Mouse (Mus musculus): ENCODE results near the gene Olfr1260. TPM values are rescaled to one million over a fixed set of nuclear protein-coding genes. Genes with fewer than 3 reads are reported as not detected.

The Olfr1260 gene
- polyA plus RNA-seq (2014; fragmentation: Illumina TruSeq; extraction: RNeasy Lipid Tissue Mini Kit (QIAGEN cat#74804); ENCODE audit: low read depth, low replicate concordance): not detected

DNA sequence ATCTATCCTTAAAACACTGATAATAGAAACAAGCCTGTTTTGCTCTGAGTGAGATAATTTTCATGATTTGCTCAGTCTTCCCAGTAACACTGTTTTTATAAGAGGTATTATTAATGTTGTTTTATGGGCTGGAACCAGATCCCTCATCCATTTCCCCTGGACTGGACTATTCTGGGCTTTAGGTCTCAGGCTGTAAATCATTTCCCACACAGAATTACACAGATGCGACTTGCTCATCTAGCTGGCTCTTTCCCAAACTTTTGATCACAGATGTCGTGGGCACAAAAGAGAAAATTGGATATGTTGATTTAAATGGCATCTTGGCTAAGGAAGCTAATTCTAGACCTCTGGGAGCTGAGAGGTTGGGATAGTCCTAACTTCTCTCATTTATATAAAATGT, at the start of gene Olfr1260:
Olfr1260 (plus strand) TSS at position 157 of the 400 bp plus-strand sequence.

DNA sequence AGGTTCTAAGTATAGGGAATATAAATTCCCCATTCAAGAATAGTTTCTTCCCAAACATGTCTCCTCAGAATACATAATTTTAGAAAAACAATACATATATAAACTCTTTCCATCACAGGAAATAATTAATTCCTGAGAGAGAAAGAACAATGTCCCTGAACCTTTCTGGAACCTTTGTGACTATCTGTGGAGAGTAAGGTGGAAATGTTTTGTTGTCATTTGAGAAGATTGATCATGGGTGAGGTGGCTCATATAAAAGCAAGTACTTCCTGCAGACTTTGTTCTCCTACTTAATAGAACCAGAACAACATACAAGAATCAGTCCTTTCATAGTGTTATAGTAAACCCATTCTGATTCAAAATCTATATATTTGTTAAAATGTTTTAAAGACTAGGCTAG, 47.1 kb upstream of the Olfr1260 start, which contains the start of gene Olfr1258:
Olfr1258 (plus strand) TSS at position 301 of the 400 bp plus-strand sequence.

DNA sequence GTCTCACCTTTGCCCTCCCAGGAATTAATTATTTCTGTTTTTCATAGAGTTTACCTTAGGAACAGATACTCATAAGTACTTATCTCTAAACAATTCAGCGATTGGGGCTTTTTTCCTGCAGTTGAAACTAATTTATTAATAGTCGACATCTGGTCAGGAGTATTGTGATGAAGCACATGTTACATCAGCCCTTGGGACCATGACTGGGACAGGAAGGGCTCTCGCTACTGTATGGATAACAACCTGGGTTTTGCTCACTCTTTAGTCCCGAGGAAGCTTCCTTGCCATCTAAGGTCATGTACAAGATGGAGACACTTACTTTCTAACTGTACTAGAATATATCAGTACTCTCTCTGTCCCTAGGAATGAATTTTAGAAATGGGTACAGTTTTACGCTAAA, 25.6 kb upstream of the Olfr1260 start, which contains the start of gene Olfr1259:
Olfr1259 (minus strand) TSS at position 101 of the 400 bp plus-strand sequence.

DNA sequence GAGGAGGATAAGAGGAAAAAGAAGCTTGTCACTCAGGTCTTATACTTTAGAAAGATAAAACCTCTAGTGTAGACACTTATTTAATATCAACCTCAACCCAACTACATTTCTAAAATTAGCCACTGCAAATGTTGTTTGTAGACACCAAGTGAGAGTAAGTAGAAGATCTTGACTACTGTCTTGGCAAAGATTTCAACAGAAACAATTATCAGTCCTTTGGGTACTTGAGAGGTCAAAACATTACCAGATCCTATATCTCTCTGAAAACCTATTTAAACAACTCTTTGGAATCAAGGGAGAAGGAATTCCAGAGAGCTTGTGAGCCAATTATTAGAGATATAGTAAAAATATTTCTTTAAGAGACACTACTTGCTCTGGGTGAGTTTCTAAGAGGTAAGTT, 16.8 kb downstream of the Olfr1260 start, which contains the start of gene Olfr1261:
Olfr1261 (plus strand) TSS at position 301 of the 400 bp plus-strand sequence.

DNA sequence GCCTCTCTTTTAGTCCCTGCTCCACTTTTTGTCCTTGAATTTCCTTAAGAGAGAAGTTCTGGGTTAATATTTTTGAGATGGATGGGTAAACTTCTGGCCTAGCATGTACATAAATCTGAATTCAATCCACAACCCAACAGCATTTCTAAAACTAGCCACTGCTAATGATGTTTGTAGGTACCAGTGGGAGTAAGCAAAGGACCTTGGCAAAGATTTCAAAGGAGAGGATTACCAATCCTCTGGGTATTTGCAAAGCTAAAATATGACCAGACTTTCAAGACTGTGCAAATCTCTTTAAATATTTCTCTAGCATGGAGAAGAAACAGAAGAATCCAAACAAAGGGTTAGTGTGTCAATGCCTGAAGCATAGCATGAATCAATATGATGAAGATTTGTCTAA, 25.7 kb downstream of the Olfr1260 start, which contains the start of gene Olfr1262:
Olfr1262 (plus strand) TSS at position 301 of the 400 bp plus-strand sequence.

DNA sequence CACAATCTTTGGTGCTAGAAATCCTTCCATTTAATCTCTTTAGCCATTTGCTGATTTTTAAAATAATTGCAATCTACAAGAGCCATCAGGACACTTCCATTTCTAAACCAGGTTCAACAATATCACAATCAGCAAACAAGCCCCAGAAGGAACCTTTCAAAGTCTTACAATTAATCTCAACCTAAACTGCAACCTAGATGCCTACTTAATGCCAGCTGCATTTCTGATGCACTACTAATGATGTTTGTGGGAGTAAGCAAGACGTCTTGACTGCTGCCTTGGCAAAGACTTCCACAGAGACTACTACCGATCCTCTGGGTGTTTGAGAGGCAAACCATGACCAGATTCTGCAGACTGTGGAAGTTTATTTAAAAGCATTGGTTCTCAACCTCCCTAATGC, 37.7 kb downstream of the Olfr1260 start, which contains the start of gene Olfr1263:
Olfr1263 (plus strand) TSS at position 301 of the 400 bp plus-strand sequence.

DNA sequence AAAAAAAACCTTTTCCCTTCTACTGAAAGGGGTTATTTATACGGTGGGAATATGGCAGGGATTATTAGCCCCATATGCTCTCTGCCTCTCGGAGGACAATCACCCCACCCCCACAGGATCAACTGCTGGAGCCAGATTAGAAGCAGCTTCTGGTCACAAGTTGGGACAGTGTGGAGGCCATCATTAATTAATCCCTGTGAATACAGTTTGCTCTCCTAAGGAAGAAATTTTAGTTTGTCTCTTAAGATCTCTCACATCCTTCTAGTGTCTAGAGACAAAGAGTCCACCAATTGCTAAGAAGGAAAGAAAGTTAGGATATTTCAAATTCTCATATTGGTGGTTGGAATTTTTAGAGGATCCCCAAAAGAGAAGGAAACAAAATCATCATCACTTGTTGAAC, 51.3 kb downstream of the Olfr1260 start, which contains the start of gene Olfr1264:
Olfr1264 (minus strand) TSS at position 101 of the 400 bp plus-strand sequence.

Other genes starting within 250 kb of the Olfr1260 start
- gene Olfr1252, start 249.3 kb upstream of the Olfr1260 start, polyA plus RNA-seq (2014; fragmentation: Illumina TruSeq; extraction: RNeasy Lipid Tissue Mini Kit (QIAGEN cat#74804); ENCODE audit: low read depth, low replicate concordance): not detected
- gene Olfr1253, start 217.2 kb upstream of the Olfr1260 start, polyA plus RNA-seq (2014; fragmentation: Illumina TruSeq; extraction: RNeasy Lipid Tissue Mini Kit (QIAGEN cat#74804); ENCODE audit: low read depth, low replicate concordance): not detected
- gene Olfr1254, start 180.7 kb upstream of the Olfr1260 start, polyA plus RNA-seq (2014; fragmentation: Illumina TruSeq; extraction: RNeasy Lipid Tissue Mini Kit (QIAGEN cat#74804); ENCODE audit: low read depth, low replicate concordance): not detected
- not detected for gene Olfr1255, start 162.3 kb upstream of the Olfr1260 start, polyA plus RNA-seq (2014; fragmentation: Illumina TruSeq; extraction: RNeasy Lipid Tissue Mini Kit (QIAGEN cat#74804); ENCODE audit: low read depth, low replicate concordance)
- gene Olfr1256, start 132.8 kb upstream of the Olfr1260 start, polyA plus RNA-seq (2014; fragmentation: Illumina TruSeq; extraction: RNeasy Lipid Tissue Mini Kit (QIAGEN cat#74804); ENCODE audit: low read depth, low replicate concordance): not detected
- not detected for gene Olfr48, start 126.1 kb upstream of the Olfr1260 start, polyA plus RNA-seq (2014; fragmentation: Illumina TruSeq; extraction: RNeasy Lipid Tissue Mini Kit (QIAGEN cat#74804); ENCODE audit: low read depth, low replicate concordance)
- gene Olfr1257, start 95.9 kb upstream of the Olfr1260 start, polyA plus RNA-seq (2014; fragmentation: Illumina TruSeq; extraction: RNeasy Lipid Tissue Mini Kit (QIAGEN cat#74804); ENCODE audit: low read depth, low replicate concordance): not detected
- not detected for gene Olfr1258, start 47.0 kb upstream of the Olfr1260 start, polyA plus RNA-seq (2014; fragmentation: Illumina TruSeq; extraction: RNeasy Lipid Tissue Mini Kit (QIAGEN cat#74804); ENCODE audit: low read depth, low replicate concordance)
- not detected for gene Olfr1259, start 25.7 kb upstream of the Olfr1260 start, polyA plus RNA-seq (2014; fragmentation: Illumina TruSeq; extraction: RNeasy Lipid Tissue Mini Kit (QIAGEN cat#74804); ENCODE audit: low read depth, low replicate concordance)
- not detected for gene Olfr1261, start 16.9 kb downstream of the Olfr1260 start, polyA plus RNA-seq (2014; fragmentation: Illumina TruSeq; extraction: RNeasy Lipid Tissue Mini Kit (QIAGEN cat#74804); ENCODE audit: low read depth, low replicate concordance)
- not detected for gene Olfr1262, start 25.8 kb downstream of the Olfr1260 start, polyA plus RNA-seq (2014; fragmentation: Illumina TruSeq; extraction: RNeasy Lipid Tissue Mini Kit (QIAGEN cat#74804); ENCODE audit: low read depth, low replicate concordance)
- gene Olfr1263, start 37.8 kb downstream of the Olfr1260 start, polyA plus RNA-seq (2014; fragmentation: Illumina TruSeq; extraction: RNeasy Lipid Tissue Mini Kit (QIAGEN cat#74804); ENCODE audit: low read depth, low replicate concordance): not detected
- not detected for gene Olfr1264, start 51.2 kb downstream of the Olfr1260 start, polyA plus RNA-seq (2014; fragmentation: Illumina TruSeq; extraction: RNeasy Lipid Tissue Mini Kit (QIAGEN cat#74804); ENCODE audit: low read depth, low replicate concordance)
- not detected for gene Olfr1265, start 61.0 kb downstream of the Olfr1260 start, polyA plus RNA-seq (2014; fragmentation: Illumina TruSeq; extraction: RNeasy Lipid Tissue Mini Kit (QIAGEN cat#74804); ENCODE audit: low read depth, low replicate concordance)
- gene Olfr140, start 89.3 kb downstream of the Olfr1260 start, polyA plus RNA-seq (2014; fragmentation: Illumina TruSeq; extraction: RNeasy Lipid Tissue Mini Kit (QIAGEN cat#74804); ENCODE audit: low read depth, low replicate concordance): not detected
- gene Olfr1269, start 147.1 kb downstream of the Olfr1260 start, polyA plus RNA-seq (2014; fragmentation: Illumina TruSeq; extraction: RNeasy Lipid Tissue Mini Kit (QIAGEN cat#74804); ENCODE audit: low read depth, low replicate concordance): not detected
- not detected for gene Olfr32, start 168.0 kb downstream of the Olfr1260 start, polyA plus RNA-seq (2014; fragmentation: Illumina TruSeq; extraction: RNeasy Lipid Tissue Mini Kit (QIAGEN cat#74804); ENCODE audit: low read depth, low replicate concordance)
- not detected for gene Olfr1270, start 178.8 kb downstream of the Olfr1260 start, polyA plus RNA-seq (2014; fragmentation: Illumina TruSeq; extraction: RNeasy Lipid Tissue Mini Kit (QIAGEN cat#74804); ENCODE audit: low read depth, low replicate concordance)

All from liver, adult 10 weeks (tissue).